Mouse (Mus musculus) kidney, adult 2 months (tissue): ENCODE data around the gene Elf5.
A peak's percentile ranks its signal among the peaks of the same experiment; 100 is the strongest.

Experiments
- CTCF ChIP-seq: fragments of 200-500 bp; conservative IDR thresholded peaks from 2 replicates; pipeline ENCODE4 v1.5.1; 2011; ENCODE audit warnings: low read depth, mild to moderate bottlenecking, control low read depth, low read length, moderate library complexity, mixed read lengths; ENCODE audit not compliant: insufficient read depth, insufficient read length
- POLR2A ChIP-seq: fragments of 200-500 bp; IDR thresholded peaks from one replicate; pipeline ENCODE4 v1.6.1; 2011; ENCODE audit warnings: low read depth, low read length, control low read depth

- TF ChIP-seq POLR2A (peak; percentile 96), CTCF (no peak)
Observed at GRCm38 (mm10) chr2:103484617-103485401, 73.3 kb downstream of the Elf5 start, which contains the start of gene Cat.
